Mouse (Mus musculus): ENCODE data around the gene Zfp422.

Zfp422 gene

DNA sequence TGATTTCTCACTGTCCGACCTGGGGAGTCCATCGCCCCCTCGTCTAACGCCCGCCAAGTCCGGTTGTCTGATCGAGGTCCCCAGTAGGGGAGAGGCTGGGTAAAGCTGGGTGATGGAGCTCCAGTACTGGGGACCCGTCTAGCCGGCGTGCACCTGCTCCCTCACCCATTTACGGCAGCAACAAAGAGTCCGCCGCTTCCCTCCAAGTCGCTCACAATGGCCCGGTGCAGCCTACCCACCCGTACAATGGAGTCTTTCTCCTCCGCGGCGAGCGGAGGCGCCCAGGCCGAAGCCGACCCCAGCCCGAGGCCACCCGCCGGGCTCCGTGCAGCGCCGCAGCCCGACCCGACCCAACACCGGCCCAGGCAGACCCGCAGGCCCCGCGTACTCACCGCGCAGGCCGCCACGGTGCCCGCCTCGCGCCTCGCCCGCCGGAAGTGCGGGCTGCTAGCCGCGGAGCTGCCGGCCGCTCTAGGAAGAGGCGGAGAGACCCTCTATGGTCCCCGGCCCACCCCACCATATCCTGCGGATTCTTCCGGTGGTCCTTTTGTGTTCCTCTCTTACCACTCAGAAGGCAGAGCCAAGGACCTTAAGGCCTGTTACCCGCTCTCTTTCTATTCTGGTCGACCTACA is at the start of gene Zfp422:
Gene Zfp422 (minus strand): TSS at position 461 of the 633 bp plus-strand sequence.
- DNase-seq = peak; percentile 33 to 56

DNA sequence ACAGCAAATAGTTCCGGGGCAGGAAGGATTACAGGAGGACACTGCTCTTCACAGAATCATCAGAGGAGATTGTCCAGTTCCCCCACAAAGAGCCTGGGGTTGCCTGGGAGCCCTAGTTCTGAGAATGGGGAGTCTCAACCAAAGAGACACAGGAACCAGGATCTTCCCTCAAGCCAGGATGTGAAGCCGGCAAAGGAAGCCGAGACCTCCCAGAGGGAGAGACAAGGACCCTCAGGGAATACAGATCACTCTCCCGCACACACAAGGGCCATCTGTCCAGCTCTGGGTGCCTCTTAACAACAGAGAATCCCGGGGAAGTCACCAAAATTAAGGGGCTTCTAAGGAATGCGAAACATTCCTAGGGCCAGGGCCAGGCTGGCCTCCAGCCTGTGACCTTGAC is 48.5 kb upstream of the Zfp422 start:
- no peak for DNase-seq

DNA sequence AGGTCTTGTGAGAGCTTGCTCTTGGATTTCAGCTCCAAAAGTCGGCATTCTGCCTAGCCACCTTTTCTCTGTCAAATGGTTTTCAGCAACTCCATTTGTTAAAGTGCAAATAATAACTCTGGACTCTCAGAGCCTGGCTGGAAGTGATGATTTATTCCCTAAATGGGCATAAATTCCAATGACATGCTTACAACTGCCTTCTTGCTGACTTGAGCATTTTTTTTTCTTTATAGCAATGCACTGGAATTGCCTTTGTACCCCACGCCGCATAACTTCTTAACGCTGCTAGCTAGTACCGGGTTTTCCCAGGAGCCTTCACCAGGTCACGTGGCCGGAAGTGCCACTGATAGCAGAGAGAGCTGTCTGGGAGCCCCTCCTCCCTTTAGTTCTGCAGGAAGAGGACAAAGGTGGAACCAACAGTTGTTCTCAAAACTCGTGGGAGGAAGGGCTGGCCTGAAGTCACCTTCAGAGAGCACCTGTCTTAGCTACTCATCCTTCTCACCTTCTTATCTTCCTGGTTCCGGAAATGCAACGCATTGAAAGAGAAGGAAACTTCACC is 47.6 kb upstream of the Zfp422 start:
- DNase-seq = peak in 1 of 2 experiments; percentile 42

DNA sequence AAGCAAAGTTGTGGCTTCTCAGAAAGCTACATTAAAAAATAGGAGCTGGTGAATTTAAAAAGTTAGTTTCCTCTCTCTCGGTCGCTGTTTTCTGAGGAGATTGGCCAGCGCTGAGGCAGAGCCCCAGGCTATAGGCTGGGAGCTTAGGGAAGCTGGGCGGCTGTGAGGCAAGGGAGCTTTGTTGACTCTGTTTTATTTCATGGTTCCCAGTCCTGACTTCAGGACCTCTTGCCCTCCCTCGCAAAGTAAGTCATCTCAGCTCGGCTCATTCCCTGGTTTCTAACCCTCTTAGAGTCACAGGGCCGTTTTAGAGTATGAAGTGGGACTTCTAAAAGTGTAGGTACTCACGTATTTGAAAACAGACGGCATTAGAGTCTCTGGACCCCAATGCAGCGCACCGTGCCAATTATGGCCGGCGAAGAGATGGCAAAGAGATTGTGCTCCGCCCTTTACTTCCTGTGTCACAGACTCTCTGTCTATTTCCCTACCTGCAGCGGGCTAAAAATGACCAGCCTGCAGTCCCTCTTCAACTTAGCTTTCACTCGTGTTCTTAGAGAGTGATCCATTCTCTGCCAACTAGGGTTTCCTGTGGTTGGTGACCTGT is 45.6 kb upstream of the Zfp422 start:
- DNase-seq = peak in 1 of 2 experiments; percentile 26

DNA sequence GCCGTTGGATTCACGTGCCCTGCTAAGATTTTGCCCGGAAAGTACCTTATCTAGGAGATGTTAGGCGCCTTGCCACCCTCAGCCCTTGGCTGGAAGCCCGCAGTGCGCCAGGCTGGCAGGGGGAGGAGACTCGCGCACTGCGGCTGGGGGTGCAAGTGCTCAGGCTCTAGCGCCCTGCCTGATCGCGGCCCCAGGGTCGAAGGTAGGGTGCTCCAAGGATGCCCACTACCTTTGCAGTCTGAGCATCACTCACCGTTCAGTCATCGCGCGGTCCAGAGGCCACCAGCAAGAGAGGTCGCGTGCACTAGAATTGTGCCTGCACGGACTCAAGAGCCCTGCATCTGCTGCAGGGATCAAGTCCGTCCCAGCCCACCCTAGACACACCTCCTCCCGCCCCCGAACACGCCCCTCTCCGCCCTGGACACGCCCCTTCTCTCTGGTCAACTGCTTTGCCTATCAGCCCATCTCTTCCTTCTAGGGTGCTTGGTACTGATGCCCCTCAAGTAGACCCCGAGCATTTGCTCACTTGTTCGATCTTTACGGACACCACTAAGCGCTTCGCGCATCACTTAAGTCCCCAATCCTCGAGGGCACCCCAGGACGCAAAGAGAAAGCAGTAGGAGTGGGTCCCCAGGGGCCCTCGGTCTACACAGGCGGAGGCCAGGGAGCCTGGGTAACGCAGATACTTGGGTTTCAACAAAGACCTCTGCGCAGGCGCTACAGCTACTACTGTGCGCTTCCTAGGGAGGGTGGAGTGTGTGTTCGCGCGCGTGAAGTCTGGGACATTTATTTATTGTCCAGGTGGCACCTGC is 44.9 kb upstream of the Zfp422 start, which contains the start of gene Rassf4:
Gene Rassf4 (minus strand): TSS at position 482 of the 812 bp plus-strand sequence.
- DNase-seq = peak; percentile 92 to 94

DNA sequence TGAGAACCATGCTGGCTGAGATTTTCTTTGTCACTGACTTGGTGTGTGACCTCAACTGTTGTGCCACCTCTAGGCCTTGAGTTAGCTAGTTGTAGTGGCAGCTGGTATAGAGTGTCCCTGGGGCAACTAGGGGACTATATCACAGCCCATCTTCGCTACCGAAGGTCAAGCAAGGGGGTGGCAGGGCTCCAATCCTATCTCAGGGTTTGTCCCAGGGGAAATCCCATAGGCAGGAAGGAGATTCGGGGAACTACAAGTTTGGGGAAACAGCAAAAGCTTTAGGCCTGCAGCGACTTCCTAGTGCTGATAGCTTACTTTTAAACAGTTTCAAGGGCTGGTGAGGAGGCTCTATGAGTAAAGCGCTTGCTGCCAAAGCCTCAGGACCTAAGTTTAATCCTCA is 43.5 kb upstream of the Zfp422 start:
- DNase-seq = no peak

DNA sequence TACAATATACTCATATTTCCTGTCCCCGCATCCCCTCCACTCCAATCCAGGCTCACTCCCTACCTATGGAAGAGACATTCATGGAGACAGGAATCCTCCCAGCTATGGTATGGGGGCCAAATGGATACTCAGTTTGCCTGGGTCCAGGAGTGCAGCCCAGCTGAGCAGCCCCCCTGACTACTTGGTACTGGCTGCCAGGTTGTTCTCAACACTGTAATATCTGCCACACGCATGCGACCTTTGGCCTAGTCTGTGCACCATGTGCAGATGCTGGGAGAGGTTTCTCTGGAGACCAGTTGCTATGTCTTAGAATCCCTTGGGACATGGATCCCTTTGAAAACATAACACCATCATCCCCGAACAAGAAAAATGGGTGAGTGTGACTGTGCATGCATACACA is 43.0 kb upstream of the Zfp422 start:
- no peak for DNase-seq

DNA sequence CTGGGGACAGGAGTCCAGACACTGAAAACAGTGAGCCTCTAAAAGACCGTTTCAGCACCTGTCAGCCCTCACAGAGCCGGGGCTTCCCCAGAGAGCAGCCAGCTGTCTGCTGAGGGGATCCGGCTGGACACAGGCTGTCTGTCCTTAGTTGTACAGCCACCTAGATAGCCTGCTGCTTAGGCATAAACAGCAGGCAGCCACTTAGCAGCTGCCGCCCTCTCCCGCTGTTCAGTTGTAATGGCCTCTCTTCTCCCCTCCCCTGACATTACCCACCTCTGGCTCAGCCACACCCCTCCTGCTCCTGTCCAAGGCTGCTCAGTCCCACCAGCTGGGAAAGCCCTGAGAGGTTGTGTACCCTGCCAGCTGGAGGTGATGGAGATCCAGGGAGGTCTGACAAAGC is 42.2 kb upstream of the Zfp422 start:
- no peak for DNase-seq

DNA sequence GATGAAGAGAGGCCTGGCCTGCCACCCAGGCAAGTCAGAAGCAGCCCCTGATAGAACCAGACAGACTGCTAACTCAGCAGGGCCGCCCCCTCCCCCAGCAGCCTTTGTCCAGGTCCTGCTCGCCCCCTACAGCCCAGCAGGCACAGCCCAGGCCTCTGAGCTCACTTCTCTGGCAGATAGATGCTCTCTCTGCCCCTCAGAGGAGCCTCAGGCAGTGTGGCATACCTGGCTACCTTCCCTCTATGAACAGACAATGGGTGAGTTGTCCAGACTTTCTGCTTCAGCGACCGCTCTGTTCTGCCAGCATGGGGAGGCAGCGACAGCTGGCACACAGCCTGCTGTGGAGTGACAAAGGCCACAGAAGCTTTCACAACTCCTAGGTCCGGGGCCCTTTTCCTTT is 41.3 kb upstream of the Zfp422 start:
- no peak for DNase-seq

DNA sequence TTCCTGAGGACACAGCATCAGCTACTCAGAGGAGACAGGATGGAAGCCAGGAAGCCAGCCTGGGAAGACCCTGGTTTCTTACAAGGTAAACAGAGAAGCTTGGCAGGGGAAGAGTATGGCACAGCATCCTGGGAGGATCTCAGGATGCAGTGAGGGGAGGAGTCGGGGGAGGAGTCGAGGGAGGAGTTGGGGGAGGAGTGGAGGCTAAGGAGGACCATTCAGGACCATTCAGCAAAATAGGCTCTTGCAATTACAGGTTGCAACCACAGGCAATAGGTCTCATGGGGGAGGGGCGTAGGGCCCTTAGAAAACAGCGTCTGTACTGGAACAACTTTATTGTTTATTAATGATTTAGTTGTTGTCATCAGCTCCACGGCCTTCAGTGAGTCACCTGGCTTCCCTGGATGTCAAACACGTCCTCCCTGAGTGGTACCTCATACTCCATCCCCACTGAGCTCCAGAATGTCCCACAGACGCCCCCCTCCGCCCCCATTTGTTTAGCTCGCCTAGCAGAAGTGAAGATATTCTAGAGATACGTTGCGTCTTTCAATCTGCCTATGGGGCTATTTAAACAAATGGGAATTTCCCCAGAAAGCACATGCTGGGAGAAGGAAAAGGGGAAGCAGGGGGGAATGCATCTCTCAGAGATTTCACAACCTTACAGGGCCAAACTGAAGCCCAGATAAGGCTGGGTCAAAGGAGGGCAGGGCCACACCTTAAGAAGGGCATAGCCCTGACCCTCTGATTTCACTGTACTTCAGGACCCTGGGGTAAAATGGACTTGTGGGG is 40.1 kb upstream of the Zfp422 start:
- DNase-seq = no peak

DNA sequence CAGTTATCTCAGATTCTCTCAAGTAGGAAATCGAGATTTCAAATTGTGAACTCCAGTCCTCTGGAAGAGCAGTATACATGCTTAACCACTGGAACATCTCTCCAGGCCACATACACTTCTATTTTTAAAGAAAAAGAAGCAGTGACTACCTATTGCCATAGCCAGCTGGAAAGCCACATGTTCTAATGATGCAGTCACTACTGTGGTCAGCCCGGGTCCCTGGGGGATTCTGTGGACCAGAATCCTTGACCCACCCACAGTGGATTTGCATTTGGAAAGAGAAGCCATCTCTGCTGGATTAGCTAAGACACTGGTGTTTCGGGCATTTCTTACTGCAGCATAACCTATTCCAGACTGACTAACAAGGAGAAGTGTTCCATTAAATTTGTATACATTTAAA is 38.6 kb upstream of the Zfp422 start:
- DNase-seq = no peak

DNA sequence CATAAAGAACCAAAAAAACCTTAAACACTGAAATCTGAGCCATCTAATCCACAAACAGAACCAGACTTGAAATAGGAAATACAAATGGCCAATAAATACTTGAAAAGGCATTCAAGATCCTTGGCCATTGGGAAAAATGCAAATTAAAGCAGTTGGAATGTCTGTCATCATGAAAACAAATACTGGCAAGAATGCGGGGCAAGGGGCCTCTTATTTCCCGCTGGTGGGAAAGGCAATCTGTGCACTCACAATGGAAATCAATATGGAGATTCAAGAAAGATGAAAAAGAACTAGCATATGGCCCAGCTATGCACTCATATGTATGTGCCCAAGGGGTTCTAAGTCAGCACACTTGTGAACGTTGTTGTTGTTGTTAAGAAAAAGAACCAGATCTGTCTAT is 38.1 kb upstream of the Zfp422 start:
- DNase-seq = no peak

DNA sequence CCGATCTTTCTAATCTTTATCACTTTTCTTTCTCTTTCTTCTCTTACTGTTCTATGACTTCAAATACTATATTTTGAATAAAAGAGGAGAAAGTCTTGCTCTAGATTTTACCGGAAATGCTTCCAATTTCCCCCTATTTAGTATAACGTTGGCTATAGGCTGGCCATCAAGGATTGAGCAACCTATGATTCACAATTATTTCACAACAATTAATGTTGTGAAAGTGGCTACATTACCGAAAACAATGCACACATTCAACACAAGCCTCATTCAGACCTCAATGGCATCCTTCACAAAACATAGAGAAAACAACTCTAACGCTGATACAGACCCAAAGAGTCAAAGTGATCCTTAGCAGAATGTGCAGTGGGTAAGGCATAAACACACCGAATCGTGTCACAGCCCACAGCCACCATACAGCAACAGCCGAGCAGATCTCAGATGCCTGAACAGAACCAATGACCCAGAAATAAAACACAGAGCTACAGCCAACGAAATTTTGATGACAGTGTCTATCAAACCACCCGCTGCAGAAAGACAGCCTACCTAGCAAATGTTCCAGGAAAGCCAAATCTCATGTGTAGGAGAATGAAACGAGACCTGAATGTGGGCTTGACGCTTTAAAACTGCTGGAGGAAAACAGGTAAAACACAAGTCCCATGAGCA is 37.4 kb upstream of the Zfp422 start:
- DNase-seq = no peak

DNA sequence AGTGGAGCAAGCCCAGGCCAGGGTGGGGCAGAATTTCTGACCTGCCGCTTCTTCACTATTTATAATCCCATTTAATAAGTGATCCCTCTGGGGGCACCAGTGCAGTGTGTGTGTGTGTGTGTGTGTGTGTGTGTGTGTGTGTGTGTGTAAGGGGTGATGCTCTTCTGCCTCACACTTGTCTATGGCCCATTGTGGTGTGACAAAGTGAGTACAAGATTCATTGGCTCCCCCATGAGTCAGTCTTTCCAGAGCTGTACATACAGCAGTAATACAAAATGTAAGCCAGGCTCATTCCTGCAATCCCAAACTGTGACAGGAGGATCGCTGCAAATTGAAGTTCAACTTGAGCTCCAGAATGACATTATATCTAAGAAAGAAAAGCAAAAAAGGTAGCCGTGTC is 36.0 kb upstream of the Zfp422 start:
- no peak for DNase-seq

DNA sequence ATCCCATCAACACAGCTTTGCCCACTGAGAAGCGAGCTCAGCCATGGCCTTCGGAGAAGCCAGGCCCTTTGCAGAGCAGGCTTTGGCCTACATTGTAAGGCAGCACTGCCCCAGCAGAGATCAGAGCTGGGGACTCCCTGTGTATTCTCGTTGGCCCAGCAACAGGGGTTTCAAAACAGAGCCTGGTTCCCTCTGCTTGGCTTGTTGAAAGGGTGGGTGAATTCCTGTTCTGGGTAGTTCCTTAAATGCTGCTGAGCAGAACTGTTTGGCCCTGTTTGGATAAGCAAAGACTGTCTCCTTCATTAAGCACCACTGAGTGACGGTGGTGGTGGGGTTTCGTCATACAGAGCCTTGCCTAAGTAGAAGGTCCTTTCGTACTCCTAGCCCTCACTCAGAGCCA is 35.2 kb upstream of the Zfp422 start:
- no peak for DNase-seq

DNA sequence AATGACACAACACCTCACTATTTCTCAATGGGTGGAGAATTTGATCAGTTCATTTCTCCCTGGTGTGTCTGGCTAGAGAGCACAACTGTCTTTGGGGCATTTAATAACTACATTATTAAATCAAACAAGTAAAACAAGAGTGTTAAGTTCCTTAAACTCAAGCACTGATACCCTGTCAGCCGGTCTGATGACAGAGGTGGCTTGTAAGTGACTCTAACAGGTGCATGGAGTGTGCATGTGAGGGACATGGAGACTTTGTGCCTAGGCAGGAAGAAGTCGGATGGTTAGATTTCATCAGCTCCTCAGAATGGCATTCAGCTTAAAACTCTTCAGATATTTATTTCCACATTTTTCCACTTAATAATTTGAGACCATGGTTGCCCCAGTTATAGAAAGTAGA is 34.6 kb upstream of the Zfp422 start:
- no peak for DNase-seq

DNA sequence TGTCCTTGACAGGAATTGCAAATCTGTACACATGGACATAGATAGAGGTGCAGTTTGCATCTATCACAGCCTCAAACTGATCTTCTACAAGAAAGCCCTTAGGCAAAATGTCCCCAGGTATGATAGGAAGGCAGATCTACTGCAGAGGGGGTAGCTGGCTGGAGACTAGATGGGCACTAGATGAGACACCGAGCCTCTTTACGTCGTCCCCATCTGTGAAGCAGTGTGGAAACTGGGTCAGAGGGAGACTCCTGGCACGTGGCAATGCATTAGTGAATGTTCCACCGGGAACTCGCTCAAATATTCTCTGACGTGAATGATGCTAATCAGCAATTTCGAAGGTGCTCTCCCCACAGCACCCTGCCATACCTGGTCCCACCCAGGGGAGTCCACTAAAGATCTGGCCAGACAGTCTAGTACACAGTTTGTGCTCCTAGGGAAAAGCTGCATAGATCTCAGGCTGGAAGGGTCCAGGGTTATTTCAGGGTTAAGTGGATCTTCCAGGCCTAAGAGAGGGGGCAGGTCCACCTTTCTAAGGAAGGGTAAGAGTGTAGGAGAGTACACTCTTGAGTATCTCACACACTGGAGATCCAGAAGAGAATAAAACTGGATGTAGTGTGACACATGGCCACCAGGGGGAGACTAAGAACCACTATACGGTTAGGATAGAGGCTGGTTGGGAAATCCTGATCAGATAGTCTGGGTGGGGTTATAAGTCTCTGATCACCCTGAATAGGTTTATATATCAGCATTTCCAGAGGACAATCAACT is 25.1 kb upstream of the Zfp422 start:
- peak in 1 of 2 experiments; percentile 63 for DNase-seq

DNA sequence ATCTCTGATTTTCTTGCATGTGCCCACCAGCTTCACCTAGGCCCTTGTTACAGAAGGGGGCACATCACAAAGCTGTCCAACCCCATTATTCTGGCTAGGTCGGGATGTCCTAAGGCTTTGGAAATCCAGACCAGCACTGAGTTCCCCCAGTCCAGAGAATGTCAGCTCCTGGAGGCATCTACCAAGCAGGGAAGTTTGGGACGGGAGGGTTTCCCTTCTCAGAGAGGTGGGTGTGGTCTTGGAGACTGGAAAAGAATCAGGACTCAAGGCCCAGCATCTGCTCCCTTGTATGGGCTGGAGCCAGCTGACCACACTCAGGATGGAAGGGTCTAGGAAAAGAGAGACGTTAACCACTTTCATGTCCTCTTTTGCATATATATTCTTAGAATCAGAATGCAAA is 24.4 kb upstream of the Zfp422 start:
- no peak for DNase-seq

DNA sequence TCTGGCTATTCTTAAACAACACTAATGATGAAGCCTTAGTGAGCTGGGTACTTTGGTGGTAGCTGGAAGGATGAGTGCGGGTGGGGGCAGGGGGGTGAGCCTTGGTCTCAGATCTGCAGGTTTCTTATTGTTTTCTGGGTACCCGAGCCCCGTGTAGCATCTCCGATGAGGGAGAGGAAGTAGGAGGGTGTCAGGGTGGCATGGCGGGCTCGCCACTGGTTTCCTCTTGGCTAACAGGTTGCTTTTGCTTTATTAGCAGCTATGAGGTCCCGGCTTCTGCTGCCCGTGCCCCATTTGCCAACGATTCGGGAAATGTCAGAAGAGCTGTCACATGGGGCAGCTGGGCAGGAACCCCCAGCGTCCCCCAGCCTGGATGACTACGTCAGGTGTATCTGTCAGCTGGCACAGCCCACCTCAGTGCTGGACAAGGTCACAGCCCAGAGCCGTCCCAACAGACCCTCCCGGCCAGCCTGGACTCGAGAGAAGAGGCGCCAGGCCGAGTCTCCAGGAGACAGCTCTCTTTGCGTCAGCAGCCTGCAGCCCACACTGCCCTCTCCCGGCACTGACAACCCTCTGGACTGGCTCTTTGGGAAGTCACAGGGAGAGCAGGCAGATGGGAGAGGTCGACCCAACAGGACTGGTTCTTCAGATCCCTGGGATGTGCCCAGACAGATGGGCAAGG is 22.8 kb upstream of the Zfp422 start:
- no peak for DNase-seq

DNA sequence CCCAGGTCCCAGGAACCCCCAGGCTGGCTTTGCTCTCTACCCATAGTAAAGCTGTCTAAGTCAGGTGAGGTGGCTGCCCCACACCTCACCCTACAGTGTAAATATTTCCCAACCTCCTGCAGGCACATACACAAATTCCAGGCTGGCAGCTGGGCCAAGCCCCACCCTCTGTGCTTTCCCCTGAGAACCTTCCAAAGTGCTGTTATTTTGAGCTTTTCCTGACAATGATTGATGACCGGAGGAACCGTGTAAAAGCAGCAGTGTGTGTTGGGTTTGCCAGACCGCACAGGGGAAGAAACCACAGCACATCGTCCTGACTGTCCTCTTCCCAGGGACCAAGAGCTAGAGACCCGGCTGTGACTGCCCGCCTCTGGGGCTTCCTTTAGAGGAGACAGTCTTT is 21.6 kb upstream of the Zfp422 start, which contains the start of gene Depp1:
Gene Depp1 (plus strand): TSS at position 204 of the 400 bp plus-strand sequence.
- no peak for DNase-seq

DNA sequence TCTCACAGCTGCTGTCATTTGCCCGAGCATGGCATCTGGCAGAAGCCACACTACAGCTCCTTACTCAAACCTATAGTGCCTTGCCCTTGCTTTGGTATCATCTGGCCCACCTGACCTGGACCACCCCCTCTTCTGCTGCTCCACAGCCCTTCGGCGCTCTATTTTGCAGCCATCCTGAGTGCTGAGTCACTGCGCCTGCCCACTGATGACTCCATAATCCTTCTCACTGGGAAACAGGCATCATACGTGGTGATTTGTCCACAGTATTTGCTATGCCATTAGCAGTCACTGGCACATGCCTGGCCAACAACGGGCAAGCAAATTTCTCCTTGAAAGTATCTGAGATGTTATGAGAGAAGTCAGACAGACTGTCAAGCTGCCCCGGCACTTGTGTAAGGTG is 21.0 kb upstream of the Zfp422 start:
- no peak for DNase-seq

Measured in spleen, adult 18-20 months (tissue).